Mouse (Mus musculus) layer of hippocampus, adult 11-12 months (tissue): ENCODE results near the gene Cog1.

Experiments
- DNase-seq: peaks from one replicate; pipeline ENCODE4 v3.0.0; 2022; ENCODE audit warnings: low spot score

Gene Cog1

GRCm38 (mm10) chr11:113705966-113706652 is 57.1 kb downstream of the Cog1 start:
- DNase-seq = no peak

GRCm38 (mm10) chr11:113708629-113709213 is 59.8 kb downstream of the Cog1 start:
- no peak for DNase-seq

DNA sequence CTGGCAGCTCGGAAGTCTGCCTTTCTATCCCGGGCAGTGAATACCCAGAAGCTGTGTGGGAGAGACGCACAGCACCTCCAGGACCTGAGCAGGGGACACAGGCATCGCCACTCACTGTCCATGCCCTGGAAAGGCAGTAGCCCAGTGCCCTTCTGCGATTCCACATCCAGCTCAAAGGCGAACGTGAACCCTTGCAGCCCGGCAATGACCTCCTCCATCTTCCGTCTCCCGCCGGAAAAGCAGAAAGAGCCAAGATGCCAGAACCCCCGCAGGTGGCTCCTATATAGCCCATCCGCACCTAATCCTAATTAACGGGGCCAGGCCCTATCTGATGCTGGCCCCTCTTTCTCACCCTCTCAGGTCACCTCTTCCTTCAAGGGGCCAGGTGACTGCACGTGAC is 60.3 kb downstream of the Cog1 start:
- DNase-seq = no peak

- no peak for DNase-seq
Observed at GRCm38 (mm10) chr11:113709731-113710256, 60.8 kb downstream of the Cog1 start, which contains the start of gene Cpsf4l. TSS of gene Cpsf4l (minus strand) at chr11:113710017.

DNA sequence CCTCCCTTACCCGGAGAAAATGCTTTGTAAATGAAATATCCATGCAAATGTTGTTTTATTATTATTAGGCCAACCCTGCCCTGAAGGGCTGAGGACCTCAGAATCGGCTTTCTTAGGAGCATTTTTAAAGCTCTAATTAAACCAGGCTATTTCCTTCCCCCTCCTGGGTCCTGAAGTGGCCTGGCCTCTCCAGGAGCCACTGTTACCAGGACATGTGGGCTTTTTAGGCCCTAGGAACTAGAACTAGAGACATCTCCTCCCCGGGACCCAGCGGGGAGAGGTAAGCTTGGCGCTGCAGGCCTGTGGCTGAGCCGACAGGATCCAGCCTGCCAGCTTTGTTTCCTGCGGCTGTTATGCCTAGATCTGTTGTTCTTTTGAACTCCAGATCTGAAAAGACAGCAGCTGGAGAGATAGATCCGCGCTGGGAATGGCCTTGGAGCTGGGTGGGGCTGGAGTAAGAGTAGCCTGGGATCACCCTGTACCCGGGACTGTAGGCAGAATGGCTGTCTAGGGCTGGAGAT is 61.3 kb downstream of the Cog1 start:
- DNase-seq = no peak

DNA sequence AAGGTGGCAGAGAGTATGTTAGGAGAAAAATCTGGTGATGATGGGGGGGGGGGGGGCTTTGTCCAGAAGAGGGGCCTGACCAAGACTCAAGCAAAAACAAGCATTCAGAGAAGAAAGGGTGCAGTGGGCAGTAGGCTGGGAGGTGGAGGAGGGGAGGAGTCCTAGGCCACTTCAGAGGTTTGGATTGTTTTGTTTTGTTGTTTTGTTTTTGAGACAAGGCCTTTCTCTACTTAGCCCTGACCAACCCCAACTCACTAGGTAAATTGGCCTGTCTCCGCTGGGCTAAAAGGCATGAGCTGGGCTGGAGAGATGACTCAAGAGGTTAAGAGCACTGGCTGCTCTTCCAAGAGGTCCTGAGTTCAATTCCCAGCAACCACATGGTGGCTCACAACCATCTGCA is 62.1 kb downstream of the Cog1 start:
- no peak for DNase-seq

- no peak for DNase-seq
Observed at GRCm38 (mm10) chr11:113715078-113715674, 66.2 kb downstream of the Cog1 start.

DNA sequence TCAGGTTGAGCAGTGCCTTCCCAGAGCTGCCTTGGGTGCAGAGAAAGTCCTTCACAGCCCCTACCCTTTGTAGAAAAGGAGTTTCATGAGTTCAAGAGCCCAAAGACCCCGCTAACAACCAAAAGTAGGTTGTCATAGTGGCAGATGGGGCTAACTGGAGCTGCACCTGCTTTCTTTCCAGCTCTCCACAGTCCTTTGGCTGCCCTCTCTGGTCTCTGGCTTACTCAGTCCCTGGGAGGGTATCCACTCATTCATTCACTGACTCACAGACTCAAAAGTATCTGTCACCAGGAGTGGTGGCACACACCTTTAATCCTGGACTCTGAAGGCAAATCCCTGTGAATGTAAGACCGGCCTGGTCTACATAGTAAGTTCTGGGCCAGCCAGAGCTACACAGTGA is 67.2 kb downstream of the Cog1 start:
- no peak for DNase-seq
